Mouse (Mus musculus) erythroblast, adult 5-6 weeks (primary cell): ENCODE results near the gene Clgn. TPM values are rescaled to one million over a fixed set of nuclear protein-coding genes. Genes with fewer than 3 reads are reported as not detected.

Experiments
- ATAC-seq: replicated peaks from 2 replicates; pipeline ENCODE4 v1.8.0; 2016; ENCODE audit warnings: moderate number of reproducible peaks, mild to moderate bottlenecking, moderate TSS enrichment, inconsistent platforms; ENCODE audit not compliant: poor library complexity, low FRiP score, severe bottlenecking
- total RNA-seq, 2 experiments: library from RNA; stranded (forward) in 1 of 2; stranded (reverse) in 1 of 2; fragments of 150-400 nt in 1 of 2; fragments of 200-764, 138-1000 nt in 1 of 2; gene quantifications; 2 replicates each; pipeline versions ENCODE4 v1.2.3 to v1.2.4; 2015 to 2017; ENCODE audit warnings: low replicate concordance in 2 of 2

Clgn gene
- 0.63 and 0.77 TPM in 2 replicates for total RNA-seq (2015; ENCODE audit: low replicate concordance)
- total RNA-seq (2017; ENCODE audit: low replicate concordance), result 1.3 and 4.3 TPM in 2 replicates

GRCm38 (mm10) chr8:83389316-83390005 is at the start of gene Clgn:
Gene Clgn, plus strand, starts transcription at chr8:83389867.
- peak; percentile 88 for ATAC-seq

- ATAC-seq, result peak; percentile 15; the same call in 1 of the 2 replicates
These were observed 47.6 kb upstream of the Clgn start for GRCm38 (mm10) chr8:83342076-83342475.

GRCm38 (mm10) chr8:83342693-83343092 is 47.0 kb upstream of the Clgn start:
- ATAC-seq, result no peak

DNA sequence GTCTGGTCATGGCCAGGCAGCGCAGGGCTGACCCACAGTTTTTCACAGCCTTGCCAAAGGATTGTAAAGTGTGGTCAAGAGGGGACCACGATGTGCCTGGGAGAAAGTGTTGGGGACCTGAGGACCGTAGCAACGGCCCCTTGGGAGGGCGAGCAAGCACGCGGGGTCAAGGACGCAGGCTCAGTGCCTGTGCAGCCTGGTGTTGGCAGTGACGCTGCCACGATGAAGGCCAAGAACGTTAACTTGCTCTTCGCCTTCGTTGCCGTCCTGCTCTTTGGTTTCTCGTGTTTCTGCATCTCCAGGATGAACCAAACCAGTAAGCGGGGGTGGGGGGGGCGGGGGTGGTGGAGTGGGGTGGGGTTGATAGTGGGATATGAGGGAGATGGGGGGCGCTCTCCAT is 41.4 kb upstream of the Clgn start, which contains the start of gene Mgat4d:
Mgat4d (plus strand) TSS at position 209 of the 400 bp plus-strand sequence.
- no peak; the same call in 1 of the 2 replicates for ATAC-seq

DNA sequence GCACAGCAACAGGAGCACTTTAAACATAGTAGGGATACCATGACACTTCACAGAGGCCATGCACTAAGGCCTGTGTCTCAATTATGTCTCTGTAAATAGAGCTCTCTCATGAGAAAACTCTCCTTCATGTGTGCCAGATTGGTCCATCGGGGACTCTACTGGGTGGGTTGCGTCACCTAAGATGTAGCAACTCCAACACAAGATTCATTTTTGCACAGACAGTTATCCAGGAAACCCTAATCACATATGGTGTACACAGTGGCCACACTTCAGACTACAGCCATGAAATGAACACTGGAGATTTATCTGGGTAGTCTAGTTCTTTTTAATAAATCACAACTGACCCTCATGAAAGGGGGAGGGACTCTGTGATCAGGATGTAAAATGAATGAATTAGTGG is 38.4 kb upstream of the Clgn start:
- ATAC-seq, result no peak

DNA sequence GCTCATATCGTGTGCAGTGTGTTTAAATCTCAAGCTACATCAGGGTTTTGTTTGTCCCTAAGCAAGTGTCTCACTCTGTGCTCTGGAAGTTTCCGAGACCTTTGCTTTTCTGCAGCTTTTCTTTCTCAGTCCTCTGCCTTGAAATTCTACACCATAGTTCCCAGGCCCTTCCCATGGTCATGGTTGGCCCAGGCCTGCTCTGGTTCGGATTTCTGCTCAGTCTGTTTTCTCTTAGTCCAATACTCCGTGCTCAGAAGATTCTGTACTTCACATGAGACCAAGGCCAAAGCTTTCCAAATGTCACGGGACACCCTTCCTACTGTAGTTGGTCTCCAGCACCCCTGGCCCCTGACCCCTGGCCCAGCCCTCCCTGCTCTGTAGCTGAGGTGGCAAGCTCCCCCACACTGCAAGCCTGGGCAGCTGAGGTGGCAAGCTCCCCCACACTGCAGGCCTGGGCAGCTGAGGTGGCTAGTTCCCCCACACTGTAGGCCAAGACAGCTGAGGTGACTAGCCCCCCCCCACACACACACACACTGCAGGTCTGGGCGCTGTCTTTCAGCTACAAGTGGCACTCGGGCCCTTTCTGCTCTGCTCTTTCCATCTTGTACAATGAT is 26.4 kb upstream of the Clgn start:
- ATAC-seq, result no peak

DNA sequence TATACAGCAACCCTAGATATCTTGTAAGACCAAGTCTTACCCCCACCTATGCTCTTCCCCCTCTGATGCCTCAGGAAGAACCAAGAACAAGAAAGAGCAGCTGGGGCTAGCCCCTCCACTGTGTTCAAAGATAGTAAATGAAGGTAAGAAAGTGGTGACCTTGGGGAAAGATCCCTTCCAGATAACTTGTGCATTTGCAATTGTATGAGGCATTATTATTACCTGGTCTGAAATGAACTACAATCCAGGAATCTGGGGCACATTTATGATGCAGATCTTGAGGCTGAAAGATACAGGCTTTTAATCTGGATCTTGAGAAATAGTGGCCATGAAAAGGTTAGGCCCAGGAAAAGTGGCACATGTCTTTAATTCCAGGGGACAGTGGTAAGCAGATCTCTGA is 12.4 kb upstream of the Clgn start:
- no peak for ATAC-seq

- 0 out of 2 replicates have a peak, but pooled peaks have one; percentile 65 for ATAC-seq
These were observed 9.5 kb upstream of the Clgn start for GRCm38 (mm10) chr8:83380141-83380540.

DNA sequence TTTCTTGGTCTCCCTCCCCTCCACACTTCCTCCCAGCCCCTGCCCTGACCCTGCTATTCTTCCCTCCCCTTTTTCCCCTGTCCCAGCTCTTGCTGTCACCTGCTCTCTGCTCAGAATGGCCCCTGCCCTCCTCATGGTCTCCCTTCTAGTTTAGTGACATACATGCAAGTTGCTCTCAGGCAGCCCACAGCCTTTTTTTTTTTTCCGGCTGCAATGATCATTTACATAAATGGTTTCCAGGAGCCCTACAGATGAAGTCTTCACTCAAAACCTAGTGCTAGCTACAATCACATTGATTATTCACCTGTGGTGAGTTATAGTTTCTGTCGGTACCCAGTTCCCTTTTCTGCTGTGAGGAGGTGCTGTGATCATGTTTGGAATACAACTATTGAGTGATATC is 8.7 kb upstream of the Clgn start:
- no peak for ATAC-seq

- no peak for ATAC-seq
These were observed 6.8 kb upstream of the Clgn start for GRCm38 (mm10) chr8:83382850-83383249.

DNA sequence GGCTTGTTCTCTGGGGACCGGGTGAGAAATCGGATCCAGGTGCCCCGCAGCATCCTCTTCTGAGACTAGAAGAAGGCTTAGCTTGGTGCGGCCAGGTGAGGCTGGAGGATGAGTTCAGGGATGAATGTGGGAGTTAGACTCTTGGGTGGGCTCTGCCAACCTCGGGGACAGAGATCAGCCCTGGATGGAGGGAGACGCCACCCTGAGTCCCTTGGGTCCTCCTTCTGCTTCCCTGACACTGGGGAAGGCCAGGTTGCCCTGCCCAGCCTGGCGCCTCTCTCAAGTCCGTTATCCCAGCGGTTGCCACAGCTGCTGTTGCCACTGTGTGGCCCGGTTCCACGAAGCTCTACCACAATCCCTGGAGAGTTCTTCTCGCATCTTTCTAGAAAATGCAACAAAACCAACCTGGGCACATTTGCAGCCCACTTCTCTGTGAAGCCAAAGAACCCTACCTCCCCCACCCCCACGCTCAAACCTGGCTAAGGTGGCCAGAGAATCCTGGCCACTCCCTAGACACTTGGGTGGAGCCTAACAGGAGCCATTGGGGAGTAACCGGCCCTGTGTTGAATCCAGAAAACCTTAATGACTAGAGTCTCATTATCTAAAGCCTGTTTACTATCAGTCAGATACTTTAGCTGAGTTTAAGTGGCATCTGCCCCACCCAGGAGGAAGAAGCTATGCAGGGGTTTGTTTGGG is 487 bp downstream of the Clgn start:
- ATAC-seq, result peak; percentile 56

DNA sequence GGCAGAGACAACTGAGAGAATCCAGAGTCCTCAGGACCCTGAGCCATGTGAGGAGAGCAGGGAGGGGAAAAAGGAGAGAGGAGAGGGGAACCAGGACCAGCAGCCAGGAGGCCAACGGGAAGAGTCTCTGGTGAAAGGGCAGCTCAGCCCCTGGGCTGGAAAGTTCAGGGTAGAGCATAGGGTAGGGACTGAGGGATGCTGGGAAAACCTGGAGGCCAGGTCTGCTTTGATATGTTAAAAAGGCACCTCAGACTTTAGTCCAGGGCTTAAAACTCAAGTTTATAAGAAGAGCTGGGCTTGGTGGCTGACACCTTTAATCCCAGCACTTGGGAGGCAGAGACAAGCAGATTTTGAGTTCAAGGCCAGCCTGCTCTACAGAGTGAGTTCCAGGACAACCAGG is 2.9 kb downstream of the Clgn start:
- no peak for ATAC-seq

DNA sequence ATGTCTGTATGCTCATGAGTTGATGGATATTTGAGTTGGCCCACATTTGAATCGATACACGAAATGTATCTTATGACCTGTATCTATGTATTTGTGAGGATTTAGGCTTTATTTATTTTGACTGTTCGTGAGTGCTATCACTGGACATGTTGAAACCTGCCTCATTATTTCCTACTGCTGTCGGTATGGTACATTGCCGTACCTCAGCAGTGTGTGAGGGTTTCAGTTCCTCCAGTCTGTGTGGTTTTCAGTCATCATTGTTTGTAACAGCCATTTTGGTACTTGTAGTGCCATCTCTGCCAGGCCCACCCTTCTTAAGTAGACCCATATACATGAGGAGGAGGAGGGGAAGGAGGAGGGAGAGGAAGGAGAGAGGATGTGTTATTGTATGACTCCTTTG is 4.7 kb downstream of the Clgn start:
- ATAC-seq, result no peak

DNA sequence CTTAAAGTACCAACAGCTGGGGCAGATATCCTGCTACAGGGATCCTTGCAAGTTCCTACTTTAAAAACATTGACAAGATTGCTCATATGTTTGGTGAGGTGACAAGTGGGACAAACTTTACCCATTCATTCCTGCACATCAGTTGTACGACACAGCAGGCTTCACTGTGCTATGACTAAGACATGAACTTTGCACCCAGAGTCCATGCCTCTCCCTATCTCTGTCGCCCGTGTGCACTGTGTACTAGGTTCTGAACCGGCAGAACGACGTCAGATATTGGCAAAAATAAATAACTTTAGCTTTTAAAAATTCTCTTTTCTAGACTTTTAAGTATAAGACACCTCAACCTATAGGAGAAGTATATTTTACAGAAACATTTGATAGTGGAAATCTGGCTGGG is 7.0 kb downstream of the Clgn start:
- ATAC-seq, result no peak

GRCm38 (mm10) chr8:83397726-83398125 is 8.1 kb downstream of the Clgn start:
- ATAC-seq, result no peak

DNA sequence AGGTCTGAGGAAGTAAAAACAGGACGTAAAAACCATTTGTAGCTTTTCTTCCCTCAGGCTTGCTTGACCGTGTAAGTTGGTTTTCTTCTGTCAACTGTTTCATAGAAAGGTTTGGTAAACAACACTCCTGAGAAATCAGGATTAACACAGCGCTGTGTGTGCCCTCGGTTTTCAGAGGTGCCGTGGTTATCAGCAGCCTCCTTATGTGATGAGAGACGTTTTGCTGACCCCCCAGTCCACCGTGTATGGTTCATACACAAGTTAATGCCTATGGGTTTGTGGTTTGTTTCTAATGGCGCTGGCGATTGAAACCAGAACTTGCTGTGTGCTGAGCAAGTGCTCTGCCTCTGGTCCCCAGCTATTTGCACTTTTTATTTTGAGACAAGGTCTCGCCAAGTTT is 15.9 kb downstream of the Clgn start:
- peak; percentile 56 for ATAC-seq

- ATAC-seq, result no peak
These were observed 17.2 kb downstream of the Clgn start for GRCm38 (mm10) chr8:83406836-83407235.

DNA sequence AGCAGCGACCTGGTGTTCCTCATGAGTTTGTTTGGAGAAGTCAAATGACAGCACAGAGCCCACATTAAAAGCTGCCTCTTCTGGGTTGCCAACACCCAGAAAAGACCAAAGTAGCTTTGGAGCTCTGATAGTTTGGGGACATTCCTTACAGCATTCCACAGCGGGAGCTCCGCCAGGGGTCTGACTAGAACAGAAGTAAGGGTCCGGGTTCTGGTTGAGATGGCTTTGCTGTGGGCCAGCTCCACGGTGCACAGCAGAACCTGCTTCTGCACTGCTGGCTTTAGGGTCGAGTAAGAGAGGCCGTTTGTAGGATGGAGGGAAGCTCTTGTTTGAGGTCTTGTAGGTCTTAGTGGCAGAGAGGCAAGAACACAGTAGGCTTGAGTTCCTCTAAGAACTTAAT is 18.8 kb downstream of the Clgn start:
- ATAC-seq, result no peak

- no peak for ATAC-seq
These were observed 27.2 kb downstream of the Clgn start for GRCm38 (mm10) chr8:83416878-83417277.

GRCm38 (mm10) chr8:83417970-83418369 is 28.3 kb downstream of the Clgn start:
- ATAC-seq, result no peak
